Mouse (Mus musculus) hindbrain, embryonic 12.5 days (tissue): ENCODE data around the gene Zfp36l2. TPM values are rescaled to one million over a fixed set of nuclear protein-coding genes. Genes with fewer than 3 reads are reported as not detected.

Experiments
- ATAC-seq: fragments of 200-750 bp; cut with Nextera tagmentation; 2 replicates; pipeline ENCODE4 v1.8.0; 2017; ENCODE audit warnings: moderate TSS enrichment; ENCODE audit not compliant: low FRiP score
- H3K27ac ChIP-seq: fragments of 300-500 bp; sonication (generic); 2 replicates; pipeline ENCODE4 v1.5.1; 2016; ENCODE audit warnings: mild to moderate bottlenecking
- H3K27me3 ChIP-seq: fragments of 300-500 bp; sonication (generic); 2 replicates; pipeline ENCODE4 v1.6.1; 2016; ENCODE audit warnings: mild to moderate bottlenecking
- H3K36me3 ChIP-seq: fragments of 300-500 bp; sonication (generic); 2 replicates; pipeline ENCODE4 v1.6.1; 2016; ENCODE audit warnings: mild to moderate bottlenecking
- H3K4me1 ChIP-seq: fragments of 300-500 bp; sonication (generic); 2 replicates; pipeline ENCODE4 v1.6.1; 2016
- H3K4me2 ChIP-seq: fragments of 300-500 bp; sonication (generic); replicated peaks from 2 replicates; pipeline ENCODE4 v1.6.1; 2016; ENCODE audit warnings: mild to moderate bottlenecking
- H3K4me3 ChIP-seq: fragments of 300-500 bp; sonication (generic); 2 replicates; pipeline ENCODE4 v1.5.1; 2016; ENCODE audit warnings: mild to moderate bottlenecking
- H3K9ac ChIP-seq: fragments of 300-500 bp; sonication (generic); 2 replicates; pipeline ENCODE4 v1.6.1; 2016; ENCODE audit warnings: mild to moderate bottlenecking, moderate library complexity
- H3K9me3 ChIP-seq: fragments of 300-500 bp; sonication (generic); replicated peaks from 2 replicates; pipeline ENCODE4 v1.6.1; 2016; ENCODE audit warnings: mild to moderate bottlenecking
- WGBS: fragments of 180-500 bp; shearing (Covaris S2); methylation state at CpG from one replicate; pipeline ENCODE4 v1.1.7; 2016; 5-methylcytosine and 5-hydroxymethylcytosine counted together
- polyA plus RNA-seq: library from polyadenylated mRNA; unstranded; fragments of >200 nt; fragmentation: Nextera tagmentation; extraction: Ambion mirVana; gene quantifications from 2 replicates; pipeline ENCODE4 v1.2.1, GENCODE M21; 2016

The Zfp36l2 gene
- polyA plus RNA-seq, 1 experiment from 2014 or later, result 16.1 TPM

DNA sequence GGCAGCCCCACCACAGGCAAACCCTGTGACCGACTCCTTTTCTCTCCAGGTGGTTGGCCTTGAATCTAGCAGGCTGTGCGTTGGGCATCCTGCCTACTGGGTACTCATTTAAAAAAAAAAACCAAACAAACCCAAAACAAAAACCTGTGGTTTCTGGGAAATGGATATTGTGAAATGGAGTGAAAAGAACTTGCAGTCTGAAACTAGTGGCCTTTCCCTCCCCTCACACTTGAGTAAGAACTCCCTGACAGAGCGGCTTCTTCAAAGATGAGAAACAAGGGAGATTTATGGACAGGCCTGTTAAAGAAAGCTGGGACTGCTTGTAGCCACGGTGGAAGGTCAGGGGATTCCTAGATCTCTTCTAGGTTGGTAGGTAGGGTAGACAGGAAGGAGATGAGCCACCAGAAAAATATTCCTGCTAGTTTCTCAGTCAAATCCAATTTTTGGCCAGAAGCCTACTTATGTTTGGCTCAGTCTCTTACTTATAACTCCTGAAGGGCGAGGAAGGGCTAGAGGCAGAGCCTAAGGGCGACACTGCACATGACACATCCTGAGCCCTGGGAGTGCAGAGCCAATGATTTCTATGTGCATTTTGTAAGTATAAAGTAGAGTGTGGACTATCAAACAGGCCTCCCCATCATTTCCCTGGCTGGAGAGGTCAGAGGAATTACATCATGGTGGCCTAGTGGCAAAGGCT, 27.7 kb upstream of the Zfp36l2 start:
- no peaks in the 10 kb centered on the region for H3K27me3 ChIP-seq
- no peaks in the 10 kb centered on the region for H3K9me3 ChIP-seq
- no peaks in the 10 kb centered on the region for H3K4me1 ChIP-seq
- H3K4me3 ChIP-seq, result no peak overlapping the region
- 86% methylated on average over 6 of the region's 6 CpGs for WGBS
- no peak overlapping the region for H3K27ac ChIP-seq
- H3K36me3 ChIP-seq, result peaks cover 28% of the 10 kb centered on the region; the same call in 1 of the 2 replicates
- no peak overlapping the region for H3K9ac ChIP-seq
- no peak for ATAC-seq
- H3K4me2 ChIP-seq, result no peak overlapping the region

DNA sequence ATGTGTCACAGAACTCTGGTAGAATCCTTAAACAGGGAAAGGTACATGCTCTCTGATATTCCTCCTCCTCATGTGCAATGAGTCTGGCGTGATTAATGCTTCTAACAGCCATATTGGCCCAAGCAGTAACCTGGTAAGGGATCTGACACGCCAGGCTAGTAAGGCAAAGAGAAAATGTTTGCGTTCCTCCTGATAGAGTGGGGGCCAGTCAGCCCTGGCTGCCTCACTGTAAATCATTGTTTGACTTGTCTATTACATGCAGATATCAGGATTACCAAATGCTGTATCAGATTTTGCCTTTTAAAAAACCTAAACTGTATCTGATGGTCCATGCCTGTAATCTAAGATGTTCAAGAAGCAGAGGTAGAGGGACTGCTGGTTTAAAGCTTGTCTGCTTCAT, 25.7 kb upstream of the Zfp36l2 start:
- H3K27ac ChIP-seq, result no peak overlapping the region; the same call in 1 of the 2 replicates
- H3K9ac ChIP-seq, result no peak overlapping the region
- no peaks in the 10 kb centered on the region for H3K9me3 ChIP-seq
- no peak for ATAC-seq
- H3K4me1 ChIP-seq, result no peaks in the 10 kb centered on the region
- WGBS, result 90% methylated on average over 3 of the region's 3 CpGs
- no peaks in the 10 kb centered on the region for H3K27me3 ChIP-seq
- no peak overlapping the region for H3K4me2 ChIP-seq
- peaks cover 12% of the 10 kb centered on the region; the same call in 1 of the 2 replicates for H3K36me3 ChIP-seq
- H3K4me3 ChIP-seq, result no peak overlapping the region

DNA sequence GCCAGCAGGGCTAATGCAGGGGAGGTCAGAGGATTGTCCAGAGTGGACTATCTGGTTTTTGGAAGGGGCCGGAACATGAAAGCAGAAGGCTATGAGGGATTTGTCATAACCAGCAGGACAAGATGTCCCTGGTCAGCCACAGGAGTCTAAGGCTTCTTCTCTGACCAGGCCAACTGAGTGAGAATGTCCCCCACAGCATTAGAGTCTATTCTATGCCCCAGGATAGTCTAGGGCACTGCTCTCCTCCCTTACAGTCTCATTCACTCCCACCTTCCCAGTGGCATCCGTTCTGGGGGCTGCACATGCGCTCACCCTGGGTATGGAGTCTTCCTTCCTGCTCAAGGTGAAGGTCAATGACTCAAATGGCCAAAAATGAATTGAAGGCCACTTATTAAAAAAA, 19.9 kb upstream of the Zfp36l2 start:
- no peak for ATAC-seq
- WGBS, result 95% methylated on average over 3 of the region's 3 CpGs
- Histone ChIP-seq H3K4me2 (no peak overlapping the region), H3K9ac (no peak overlapping the region), H3K36me3 (no peaks in the 10 kb centered on the region), H3K27ac (no peak overlapping the region), H3K27me3 (no peaks in the 10 kb centered on the region), H3K4me1 (no peaks in the 10 kb centered on the region), H3K9me3 (no peaks in the 10 kb centered on the region), H3K4me3 (no peak overlapping the region)

DNA sequence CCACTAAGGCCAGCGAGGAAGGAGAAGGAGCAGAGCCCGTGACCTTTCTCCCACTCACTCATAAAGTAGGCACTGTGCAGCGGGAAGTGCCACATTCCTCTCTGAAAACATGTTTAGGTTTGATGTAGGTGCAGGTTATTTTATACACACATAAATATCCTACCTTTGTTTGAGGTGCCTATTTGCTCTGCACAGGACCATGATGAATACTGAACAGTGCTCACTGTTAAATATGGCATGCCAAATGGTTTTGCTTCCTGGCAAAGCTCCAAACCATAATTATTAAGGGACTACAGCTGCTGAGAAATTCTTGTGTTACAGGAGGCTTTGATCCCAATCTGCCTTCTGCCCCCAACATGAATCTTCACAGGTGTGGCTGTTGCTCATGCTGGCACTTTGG, 18.5 kb upstream of the Zfp36l2 start:
- ATAC-seq, result no peak
- H3K4me3 ChIP-seq, result no peak overlapping the region
- H3K9ac ChIP-seq, result no peak overlapping the region
- H3K27ac ChIP-seq, result no peak overlapping the region
- H3K4me1 ChIP-seq, result no peaks in the 10 kb centered on the region
- no peaks in the 10 kb centered on the region for H3K9me3 ChIP-seq
- WGBS, result 91% methylated on average over 3 of the region's 3 CpGs
- H3K27me3 ChIP-seq, result no peaks in the 10 kb centered on the region
- no peaks in the 10 kb centered on the region for H3K36me3 ChIP-seq
- H3K4me2 ChIP-seq, result no peak overlapping the region

DNA sequence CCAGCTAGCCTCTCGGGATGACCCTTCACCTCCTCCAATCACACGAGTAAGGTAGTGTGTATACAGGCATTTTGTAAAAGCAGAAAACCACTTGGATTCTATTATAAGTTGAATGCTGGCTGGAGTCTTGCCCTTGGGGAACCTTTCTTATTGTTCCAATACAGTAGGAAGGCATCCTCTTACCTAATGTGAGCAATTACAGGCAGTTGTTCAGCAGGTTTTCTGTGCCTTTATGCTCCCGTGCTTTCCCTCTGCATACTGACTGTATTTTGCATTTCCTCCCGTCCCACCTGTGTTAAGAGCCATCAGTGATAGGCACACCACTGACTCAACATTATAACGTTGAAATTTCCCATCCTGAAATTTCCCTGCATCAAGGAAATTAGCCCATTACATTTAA, 17.2 kb upstream of the Zfp36l2 start:
- Histone ChIP-seq H3K4me1 (no peaks in the 10 kb centered on the region), H3K9ac (no peak overlapping the region), H3K9me3 (no peaks in the 10 kb centered on the region), H3K27me3 (no peaks in the 10 kb centered on the region), H3K36me3 (no peaks in the 10 kb centered on the region), H3K27ac (no peak overlapping the region), H3K4me3 (no peak overlapping the region), H3K4me2 (no peak overlapping the region)
- ATAC-seq, result no peak
- WGBS, result 76% methylated on average over 5 of the region's 5 CpGs

DNA sequence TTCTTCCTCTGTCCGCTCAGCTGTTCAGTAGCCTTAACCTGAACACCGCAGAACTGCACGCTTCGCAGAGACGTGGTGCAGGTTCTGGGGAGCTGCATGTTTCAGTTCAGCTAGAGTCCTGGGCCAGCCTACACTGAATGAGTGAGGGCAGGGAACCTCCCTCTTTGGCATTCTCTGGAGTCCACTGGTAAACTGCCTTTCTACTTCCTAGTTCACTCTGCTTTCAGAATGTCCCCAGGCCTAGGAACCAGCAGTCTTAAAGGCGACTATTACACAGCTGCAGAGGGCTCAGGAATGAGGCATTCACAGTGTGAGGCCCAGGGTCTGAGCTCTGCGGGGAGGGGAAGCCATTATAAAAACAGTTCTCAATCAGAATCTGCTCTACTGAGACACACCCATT, 15.6 kb upstream of the Zfp36l2 start:
- Histone ChIP-seq H3K4me1 (no peaks in the 10 kb centered on the region), H3K36me3 (no peaks in the 10 kb centered on the region), H3K4me3 (no peak overlapping the region), H3K9ac (no peak overlapping the region), H3K9me3 (no peaks in the 10 kb centered on the region), H3K4me2 (no peak overlapping the region), H3K27ac (peak overlapping the region; percentile 44; the same call in 1 of the 2 replicates), H3K27me3 (no peaks in the 10 kb centered on the region)
- WGBS, result 58% methylated on average over 7 of the region's 7 CpGs
- no peak for ATAC-seq

DNA sequence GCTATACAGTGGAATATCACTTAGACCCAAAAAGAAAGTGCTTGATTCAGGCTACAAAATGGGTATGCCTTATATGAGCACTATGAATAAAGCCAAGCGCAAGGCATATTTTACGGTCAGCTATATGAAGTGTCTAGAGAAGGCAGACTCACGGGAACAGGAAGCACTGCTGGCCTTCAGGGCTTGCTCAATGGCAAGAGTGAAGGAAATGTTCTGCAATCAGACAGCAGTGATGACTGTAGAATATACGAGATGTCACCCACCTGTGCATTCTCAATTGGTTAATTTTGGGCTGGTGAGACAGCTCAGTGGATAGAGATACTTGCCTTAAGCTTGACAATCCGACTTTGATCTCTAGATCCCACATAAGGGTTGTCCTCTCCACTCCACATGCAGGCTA, 13.4 kb upstream of the Zfp36l2 start:
- H3K9ac ChIP-seq, result no peak overlapping the region
- H3K9me3 ChIP-seq, result no peaks in the 10 kb centered on the region
- H3K4me1 ChIP-seq, result no peaks in the 10 kb centered on the region; the same call in 1 of the 2 replicates
- no peak overlapping the region for H3K27ac ChIP-seq
- no peaks in the 10 kb centered on the region for H3K36me3 ChIP-seq
- ATAC-seq, result no peak
- H3K4me3 ChIP-seq, result no peak overlapping the region
- no peak overlapping the region for H3K4me2 ChIP-seq
- 93% methylated on average over 5 of the region's 5 CpGs for WGBS
- no peaks in the 10 kb centered on the region for H3K27me3 ChIP-seq

DNA sequence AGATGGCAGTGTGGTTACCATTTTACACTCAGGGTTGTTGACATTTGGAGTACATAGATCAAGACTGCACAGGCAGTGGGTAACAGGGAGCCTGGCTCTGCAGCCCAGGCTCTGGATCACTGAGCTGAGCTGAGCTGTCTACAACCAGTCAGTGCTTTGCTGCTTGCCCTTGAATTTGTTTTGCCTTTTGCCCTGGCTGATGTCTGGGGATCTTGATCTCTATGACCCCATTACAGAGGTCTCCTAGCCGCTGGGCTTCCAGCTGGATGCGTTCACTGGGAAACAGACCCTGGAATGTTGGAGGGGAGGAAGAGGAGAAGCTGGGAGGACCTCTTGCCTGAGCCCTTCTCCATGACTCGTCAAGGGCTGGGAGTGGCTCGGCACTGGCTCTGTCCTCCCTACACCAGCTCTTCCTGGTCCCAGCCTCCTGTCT, 10.2 kb upstream of the Zfp36l2 start:
- ATAC-seq, result no peak
- Histone ChIP-seq H3K4me3 (no peak overlapping the region), H3K36me3 (0 out of 2 replicates have a peak, but pooled peaks cover 4% of the 10 kb centered on the region), H3K27ac (no peak overlapping the region), H3K4me1 (peaks cover 7% of the 10 kb centered on the region), H3K9me3 (no peaks in the 10 kb centered on the region), H3K9ac (no peak overlapping the region), H3K4me2 (no peak overlapping the region), H3K27me3 (no peaks in the 10 kb centered on the region)
- WGBS, result 46% methylated on average over 4 of the region's 4 CpGs

DNA sequence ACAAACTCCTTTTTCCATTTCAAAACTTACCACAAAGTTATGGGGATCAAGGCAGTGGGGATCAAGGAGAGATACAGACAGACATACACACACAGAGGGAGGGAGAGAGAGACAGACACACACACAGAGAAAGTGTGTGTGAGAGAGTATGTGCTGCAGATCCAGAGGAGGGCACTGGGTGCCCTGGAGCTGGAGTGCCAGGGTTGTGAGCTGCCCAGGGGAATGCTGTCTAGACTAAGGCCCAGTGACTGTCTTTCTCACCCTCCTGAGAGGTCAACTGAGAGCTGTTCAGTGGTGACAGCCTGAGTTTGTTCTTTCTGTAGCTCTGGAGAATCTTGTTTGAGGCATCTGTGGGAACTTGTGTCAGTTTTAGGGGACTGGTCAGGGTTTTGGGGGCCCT, 8.6 kb upstream of the Zfp36l2 start:
- Histone ChIP-seq H3K27me3 (no peaks in the 10 kb centered on the region), H3K4me2 (no peak overlapping the region), H3K27ac (no peak overlapping the region), H3K4me3 (no peak overlapping the region), H3K9me3 (no peaks in the 10 kb centered on the region), H3K4me1 (peaks cover 7% of the 10 kb centered on the region), H3K36me3 (peaks cover 16% of the 10 kb centered on the region; the same call in 1 of the 2 replicates), H3K9ac (no peak overlapping the region)
- ATAC-seq, result no peak

DNA sequence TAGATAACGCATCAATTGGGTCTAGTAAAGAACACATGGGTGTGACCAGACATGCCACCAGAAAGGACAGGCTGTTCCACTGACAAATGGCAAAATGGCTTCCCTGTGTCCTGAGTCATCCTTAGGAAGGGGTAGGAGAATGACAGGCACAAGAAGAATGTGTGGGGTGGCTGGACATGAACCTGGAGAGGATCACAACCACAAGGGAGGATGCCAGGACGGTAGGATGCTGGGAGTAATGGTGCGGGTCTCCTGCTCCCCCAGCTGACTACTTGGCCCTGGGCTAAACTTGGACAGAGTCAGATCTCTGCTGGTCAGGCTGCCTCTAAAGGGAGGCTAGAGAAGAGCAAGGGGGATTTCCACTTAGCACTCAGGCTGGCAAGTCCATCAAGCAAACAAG, 8.1 kb upstream of the Zfp36l2 start:
- peaks cover 16% of the 10 kb centered on the region; the same call in 1 of the 2 replicates for H3K36me3 ChIP-seq
- no peaks in the 10 kb centered on the region for H3K9me3 ChIP-seq
- no peak overlapping the region for H3K27ac ChIP-seq
- H3K9ac ChIP-seq, result no peak overlapping the region
- no peaks in the 10 kb centered on the region for H3K27me3 ChIP-seq
- no peak overlapping the region for H3K4me2 ChIP-seq
- ATAC-seq, result no peak
- peaks cover 7% of the 10 kb centered on the region for H3K4me1 ChIP-seq
- no peak overlapping the region for H3K4me3 ChIP-seq
- 96% methylated on average over 3 of the region's 3 CpGs for whole genome bisulfite sequencing

DNA sequence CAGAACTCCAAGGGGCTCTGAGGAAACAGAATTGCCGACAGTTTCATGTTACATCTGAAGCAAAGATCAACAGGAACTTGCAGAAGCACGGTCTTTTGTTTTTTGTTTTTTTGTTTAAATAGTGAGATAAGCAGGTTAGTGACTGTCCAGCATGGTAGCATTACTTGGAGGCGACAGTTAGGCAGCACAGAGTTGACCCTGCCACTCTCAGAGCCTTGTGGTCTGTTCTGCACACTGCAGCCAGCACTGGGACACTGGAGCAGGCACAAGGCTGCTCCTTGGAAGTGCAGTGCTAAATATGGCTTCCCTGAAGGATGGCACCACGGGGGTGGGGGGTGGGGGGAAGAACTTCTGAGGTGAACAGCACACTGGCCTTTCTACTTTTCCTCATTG, 7.3 kb upstream of the Zfp36l2 start:
- WGBS, result 50% methylated on average over 4 of the region's 4 CpGs
- Histone ChIP-seq H3K4me2 (no peak overlapping the region), H3K27ac (no peak overlapping the region), H3K4me1 (peaks cover 7% of the 10 kb centered on the region), H3K4me3 (no peak overlapping the region), H3K9ac (no peak overlapping the region), H3K36me3 (peaks cover 16% of the 10 kb centered on the region; the same call in 1 of the 2 replicates), H3K9me3 (no peaks in the 10 kb centered on the region), H3K27me3 (no peaks in the 10 kb centered on the region)
- ATAC-seq, result no peak

DNA sequence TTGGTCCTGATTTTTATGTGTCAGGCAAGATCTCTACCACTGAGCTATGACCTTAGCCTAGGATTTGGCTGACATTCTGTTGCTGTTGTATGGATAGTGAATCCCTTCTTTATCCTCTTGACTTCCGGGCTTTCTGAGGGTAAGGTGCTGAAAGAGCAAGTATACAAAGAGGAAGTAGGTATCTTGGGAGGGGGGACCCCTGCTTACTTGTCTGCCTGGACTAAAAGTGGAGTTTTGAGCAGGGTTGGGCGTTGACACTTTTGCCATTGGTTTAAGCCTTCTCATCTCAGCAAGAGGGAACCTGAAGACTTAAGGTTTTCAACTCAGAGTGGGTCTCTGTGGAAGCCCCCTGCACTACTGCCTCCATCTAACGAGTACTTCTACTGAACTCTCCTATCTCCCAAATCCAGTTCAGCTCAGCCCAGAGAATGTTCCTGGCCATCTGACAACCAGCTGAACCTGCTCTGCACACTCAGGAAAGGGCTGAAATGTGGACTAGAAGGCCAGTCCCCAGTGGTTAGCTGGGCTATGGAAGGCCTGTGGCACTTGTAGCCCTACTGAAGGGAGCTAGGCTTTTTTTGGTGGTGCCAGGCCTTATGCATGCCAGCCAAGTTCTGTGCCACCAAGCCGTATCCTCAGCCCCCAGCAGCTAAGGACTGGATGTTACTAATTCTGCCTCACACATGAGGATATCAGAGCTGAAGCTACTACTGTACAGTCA, 6.7 kb upstream of the Zfp36l2 start:
- no peaks in the 10 kb centered on the region for H3K27me3 ChIP-seq
- no peak for ATAC-seq
- no peak overlapping the region for H3K4me3 ChIP-seq
- 83% methylated on average over 4 of the region's 4 CpGs for whole genome bisulfite sequencing
- no peak overlapping the region; the same call in 1 of the 2 replicates for H3K9ac ChIP-seq
- peaks cover 16% of the 10 kb centered on the region; the same call in 1 of the 2 replicates for H3K36me3 ChIP-seq
- H3K4me2 ChIP-seq, result no peak overlapping the region
- H3K9me3 ChIP-seq, result no peaks in the 10 kb centered on the region
- no peak overlapping the region for H3K27ac ChIP-seq
- H3K4me1 ChIP-seq, result peaks cover 7% of the 10 kb centered on the region

DNA sequence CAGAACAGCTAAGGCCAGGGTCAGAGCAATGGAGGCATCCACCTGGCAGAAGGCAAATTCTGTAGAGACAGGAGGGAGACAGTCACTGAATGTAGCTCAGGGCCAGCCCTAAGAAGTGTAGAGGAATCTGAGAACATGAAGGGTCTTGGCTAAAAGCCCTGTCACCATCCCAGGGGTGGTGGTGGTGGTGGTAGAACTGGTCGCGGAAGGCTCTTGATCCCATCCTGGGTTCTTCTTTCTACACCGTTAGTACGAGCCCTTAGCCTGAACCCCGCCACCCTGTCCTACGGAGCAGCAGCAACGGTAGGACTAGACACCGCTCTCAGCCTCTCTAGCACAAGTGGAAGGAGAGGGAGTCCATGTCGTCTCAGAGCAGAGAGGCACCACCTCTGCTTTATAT, 5.7 kb upstream of the Zfp36l2 start:
- WGBS, result 93% methylated on average over 9 of the region's 9 CpGs
- no peak overlapping the region for H3K9ac ChIP-seq
- H3K4me3 ChIP-seq, result no peak overlapping the region
- H3K9me3 ChIP-seq, result no peaks in the 10 kb centered on the region
- no peak for ATAC-seq
- H3K36me3 ChIP-seq, result peaks cover 16% of the 10 kb centered on the region; the same call in 1 of the 2 replicates
- H3K27ac ChIP-seq, result no peak overlapping the region
- H3K4me2 ChIP-seq, result no peak overlapping the region
- peaks cover 16% of the 10 kb centered on the region for H3K4me1 ChIP-seq
- H3K27me3 ChIP-seq, result no peaks in the 10 kb centered on the region
